Mouse (Mus musculus) lung, embryonic 16.5 days (tissue): ENCODE measurements around the gene Adck1. TPM values are rescaled to one million over a fixed set of nuclear protein-coding genes. Genes with fewer than 3 reads are reported as not detected.
"Not testable (repeated sequence)": the region's sequence is repeated elsewhere in the genome, so short reads cannot be mapped to it uniquely, and the experiment has no call there.

Experiments
- ATAC-seq: fragments of 200-750 bp; cut with Nextera tagmentation; 2 replicates; pipeline ENCODE4 v1.8.0; 2017; ENCODE audit warnings: low read depth, mild to moderate bottlenecking, moderate library complexity
- H3K27ac ChIP-seq: fragments of 300-500 bp; sonication (generic); 2 replicates; pipeline ENCODE4 v1.5.1; 2014; ENCODE audit warnings: mild to moderate bottlenecking, control low read depth, low read length
- H3K27me3 ChIP-seq: fragments of 300-500 bp; sonication (generic); 2 replicates; pipeline ENCODE4 v1.6.1; 2014; ENCODE audit warnings: low read depth, low read length, mixed read lengths; ENCODE audit not compliant: control insufficient read depth, insufficient read depth
- H3K36me3 ChIP-seq: fragments of 300-500 bp; sonication (generic); 2 replicates; pipeline ENCODE4 v1.6.1; 2014; ENCODE audit warnings: low read length; ENCODE audit not compliant: control insufficient read depth, insufficient read depth
- H3K4me1 ChIP-seq: fragments of 300-500 bp; sonication (generic); replicated peaks from 2 replicates; pipeline ENCODE4 v1.6.1; 2014; ENCODE audit warnings: low read length, mixed read lengths; ENCODE audit not compliant: control insufficient read depth, insufficient read depth
- H3K4me2 ChIP-seq: fragments of 300-500 bp; sonication (generic); 2 replicates; pipeline ENCODE4 v1.6.1; 2014; ENCODE audit warnings: low read depth, low read length, control low read depth
- H3K4me3 ChIP-seq: fragments of 300-500 bp; sonication (generic); 2 replicates; pipeline ENCODE4 v1.5.1; 2014; ENCODE audit warnings: mild to moderate bottlenecking, low read length, control low read depth
- H3K9ac ChIP-seq: fragments of 300-500 bp; sonication (generic); 2 replicates; pipeline ENCODE4 v1.6.1; 2014; ENCODE audit warnings: low read length, control low read depth
- H3K9me3 ChIP-seq: fragments of 300-500 bp; sonication (generic); 2 replicates; pipeline ENCODE4 v1.6.1; 2016; ENCODE audit warnings: low read length; ENCODE audit not compliant: control insufficient read depth
- WGBS: fragments of 180-500 bp; shearing (Covaris S2); extraction: QIAGEN DNeasy Blood & Tissue Kit; methylation state at CpG from one replicate; pipeline ENCODE4 v1.1.7; 2014; 5-methylcytosine and 5-hydroxymethylcytosine counted together
- polyA plus RNA-seq: library from polyadenylated mRNA; unstranded; fragments of >200 nt; fragmentation: Nextera tagmentation; extraction: Ambion mirVana; gene quantifications from 2 replicates; pipeline ENCODE4 v1.2.1, GENCODE M21; 2015

Adck1 gene
- polyA plus RNA-seq, 1 experiment from 2014 or later: 17.1 TPM

GRCm38 (mm10) chr12:88463588-88464290 is 103.4 kb downstream of the Adck1 start:
- Histone ChIP-seq H3K9ac (no peak overlapping the region), H3K4me1 (no peaks in the 10 kb centered on the region), H3K36me3 (no peaks in the 10 kb centered on the region), H3K9me3 (no peaks in the 10 kb centered on the region), H3K27ac (no peak overlapping the region), H3K27me3 (no peaks in the 10 kb centered on the region), H3K4me2 (no peak overlapping the region), H3K4me3 (no peak overlapping the region)
- ATAC-seq: no peak
- WGBS: 80% methylated on average over 10 of the region's 10 CpGs

GRCm38 (mm10) chr12:88466801-88467200 is 106.4 kb downstream of the Adck1 start:
- H3K4me2 ChIP-seq: no peak overlapping the region
- ATAC-seq: no peak

GRCm38 (mm10) chr12:88467257-88467656 is 106.9 kb downstream of the Adck1 start:
- Histone ChIP-seq H3K9me3 (no peaks in the 10 kb centered on the region), H3K4me2 (no peak overlapping the region), H3K9ac (no peak overlapping the region), H3K4me3 (no peak overlapping the region), H3K27me3 (no peaks in the 10 kb centered on the region), H3K4me1 (no peaks in the 10 kb centered on the region), H3K27ac (no peak overlapping the region), H3K36me3 (no peaks in the 10 kb centered on the region)
- 49% methylated on average over 3 of the region's 3 CpGs for WGBS
- ATAC-seq: no peak

More at GRCm38 (mm10) chr12:88466801-88467200, 106.4 kb downstream of the Adck1 start:
- WGBS: 85% methylated on average over 6 of the region's 6 CpGs
- Histone ChIP-seq H3K36me3 (no peaks in the 10 kb centered on the region), H3K4me1 (no peaks in the 10 kb centered on the region), H3K4me3 (no peak overlapping the region), H3K9ac (no peak overlapping the region), H3K9me3 (no peaks in the 10 kb centered on the region), H3K27me3 (no peaks in the 10 kb centered on the region), H3K27ac (no peak overlapping the region)

GRCm38 (mm10) chr12:88467935-88468465 is 107.6 kb downstream of the Adck1 start:
- 65% methylated on average over 5 of the region's 5 CpGs for WGBS
- Histone ChIP-seq H3K4me2 (no peak overlapping the region), H3K36me3 (no peaks in the 10 kb centered on the region), H3K4me3 (no peak overlapping the region), H3K9me3 (no peaks in the 10 kb centered on the region), H3K4me1 (no peaks in the 10 kb centered on the region), H3K9ac (no peak overlapping the region), H3K27ac (no peak overlapping the region), H3K27me3 (no peaks in the 10 kb centered on the region)
- ATAC-seq: no peak

- no peak for ATAC-seq
- Histone ChIP-seq H3K27me3 (no peaks in the 10 kb centered on the region), H3K4me3 (no peak overlapping the region), H3K4me1 (no peaks in the 10 kb centered on the region), H3K36me3 (no peaks in the 10 kb centered on the region), H3K9me3 (no peaks in the 10 kb centered on the region), H3K27ac (no peak overlapping the region), H3K4me2 (no peak overlapping the region), H3K9ac (no peak overlapping the region)
- 64% methylated on average over 6 of the region's 6 CpGs for WGBS
Measured at GRCm38 (mm10) chr12:88468691-88469090, 108.3 kb downstream of the Adck1 start.

GRCm38 (mm10) chr12:88471884-88472283 is 111.5 kb downstream of the Adck1 start:
- not testable (repeated sequence) for H3K4me3 ChIP-seq, H3K27me3 ChIP-seq, H3K36me3 ChIP-seq, H3K9ac ChIP-seq, H3K9me3 ChIP-seq, ATAC-seq, H3K4me1 ChIP-seq, H3K4me2 ChIP-seq, H3K27ac ChIP-seq
- WGBS: 57% methylated on average over 10 of the region's 10 CpGs

- H3K36me3 ChIP-seq: no peaks in the 10 kb centered on the region
- H3K4me1 ChIP-seq: no peaks in the 10 kb centered on the region
- no peaks in the 10 kb centered on the region for H3K9me3 ChIP-seq
- no peak overlapping the region for H3K4me3 ChIP-seq
- 59% methylated on average over 3 of the region's 3 CpGs for WGBS
- H3K27ac ChIP-seq: no peak overlapping the region
- H3K9ac ChIP-seq: no peak overlapping the region
- H3K4me2 ChIP-seq: no peak overlapping the region
- no peak for ATAC-seq
- no peaks in the 10 kb centered on the region for H3K27me3 ChIP-seq
Measured at GRCm38 (mm10) chr12:88472832-88473231, 112.5 kb downstream of the Adck1 start.

GRCm38 (mm10) chr12:88473796-88474195 is 113.4 kb downstream of the Adck1 start:
- no peak for ATAC-seq
- 89% methylated on average over 6 of the region's 6 CpGs for WGBS
- H3K36me3 ChIP-seq: no peaks in the 10 kb centered on the region
- H3K9ac ChIP-seq: no peak overlapping the region
- no peaks in the 10 kb centered on the region for H3K9me3 ChIP-seq
- H3K27ac ChIP-seq: no peak overlapping the region
- H3K27me3 ChIP-seq: no peaks in the 10 kb centered on the region
- no peaks in the 10 kb centered on the region for H3K4me1 ChIP-seq
- no peak overlapping the region for H3K4me2 ChIP-seq
- no peak overlapping the region for H3K4me3 ChIP-seq

GRCm38 (mm10) chr12:88475833-88476232 is 115.5 kb downstream of the Adck1 start:
- ATAC-seq: no peak
- no peaks in the 10 kb centered on the region for H3K9me3 ChIP-seq
- H3K4me1 ChIP-seq: no peaks in the 10 kb centered on the region
- H3K4me2 ChIP-seq: no peak overlapping the region
- no peaks in the 10 kb centered on the region for H3K36me3 ChIP-seq
- no peak overlapping the region for H3K9ac ChIP-seq
- no peaks in the 10 kb centered on the region for H3K27me3 ChIP-seq
- H3K27ac ChIP-seq: no peak overlapping the region
- H3K4me3 ChIP-seq: no peak overlapping the region
- 78% methylated on average over 3 of the region's 3 CpGs for WGBS
